Mouse (Mus musculus) heart, postnatal 25 days (tissue): ENCODE data around the gene Plcb4. TPM values are rescaled to one million over a fixed set of nuclear protein-coding genes. Genes with fewer than 3 reads are reported as not detected.

Experiments used
- DNase-seq: peaks from one replicate; pipeline ENCODE4 v3.0.0; 2022; ENCODE audit warnings: low spot score
- intact Hi-C: fragments of 180-260 bp; cut with DNase I; formaldehyde crosslinking; loops from one replicate; pipeline ENCODE4 v1.15.1; 2025
- total RNA-seq, 2 experiments: library from RNA; stranded (reverse); gene quantifications; 2 replicates each; pipeline ENCODE4 v1.2.3; 2021

Gene Plcb4
- total RNA-seq, 2 experiments from 2014 or later = 71.2 to 71.9 TPM

DNA sequence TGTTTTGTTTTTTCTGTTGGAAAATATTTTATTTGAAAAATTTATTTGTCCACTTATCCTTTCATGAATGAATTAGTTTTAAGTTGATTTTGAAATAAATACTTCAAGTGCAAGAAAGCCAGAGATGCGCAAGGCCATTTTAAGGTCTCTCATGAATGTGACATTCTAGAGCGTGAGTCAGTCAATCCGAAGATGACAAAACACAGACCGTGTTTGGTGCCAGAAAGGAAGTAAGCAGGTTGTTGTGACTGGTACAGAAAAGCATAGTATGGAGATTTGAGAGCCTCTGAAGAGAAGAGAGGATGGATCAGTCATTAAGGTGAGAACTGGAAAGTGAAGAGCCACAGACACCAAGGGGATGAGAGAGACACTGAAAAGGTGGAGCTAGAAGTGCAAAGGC lies 246.0 kb downstream of the Plcb4 start:
- DNase-seq = no peak
- intact Hi-C loops = no loop called here

DNA sequence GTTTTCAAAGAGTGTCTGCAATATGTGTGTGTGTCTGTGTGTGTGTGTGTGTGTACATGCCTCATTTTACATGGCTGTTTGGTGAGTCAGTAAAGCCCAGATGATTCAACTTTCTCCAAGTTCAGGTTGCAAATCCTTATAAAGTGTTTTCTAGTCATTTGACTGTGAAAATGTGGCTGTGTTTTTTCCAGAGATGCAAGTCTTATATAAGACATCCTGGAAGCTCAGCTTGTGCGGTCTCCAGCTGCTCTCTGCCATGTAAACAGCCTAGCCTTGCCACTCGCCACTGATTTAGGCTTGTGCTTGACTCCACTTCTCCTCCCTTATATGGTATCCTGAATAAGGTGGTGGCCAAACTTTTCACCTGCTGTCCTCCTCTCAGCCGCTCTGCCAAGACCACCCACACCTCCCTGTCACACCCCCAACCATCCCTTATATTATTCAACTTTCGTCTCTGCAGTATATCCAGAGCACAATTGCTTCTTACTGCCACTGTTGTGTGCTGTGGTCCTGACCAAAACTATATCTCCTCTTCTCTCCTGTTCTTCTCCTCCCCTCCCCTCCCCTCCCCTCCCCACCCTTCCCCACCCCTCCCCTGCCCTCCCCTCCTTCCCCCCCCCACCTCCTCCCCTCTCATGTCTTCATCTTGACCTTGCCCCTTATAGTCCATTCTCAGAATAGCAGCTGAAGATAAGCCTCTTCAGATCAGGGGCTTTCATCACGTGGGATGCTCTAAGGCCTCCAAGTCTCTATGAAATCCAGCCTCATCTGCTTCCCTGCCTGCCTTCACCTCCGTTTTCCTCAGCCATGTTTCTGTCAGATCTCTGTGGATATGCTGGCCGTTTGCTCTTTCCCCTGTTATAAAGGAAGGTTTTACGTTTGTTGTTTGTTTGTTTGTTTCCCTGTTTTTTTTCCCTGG lies 255.8 kb downstream of the Plcb4 start:
- no peak for DNase-seq
- intact Hi-C loops = no loop called here

DNA sequence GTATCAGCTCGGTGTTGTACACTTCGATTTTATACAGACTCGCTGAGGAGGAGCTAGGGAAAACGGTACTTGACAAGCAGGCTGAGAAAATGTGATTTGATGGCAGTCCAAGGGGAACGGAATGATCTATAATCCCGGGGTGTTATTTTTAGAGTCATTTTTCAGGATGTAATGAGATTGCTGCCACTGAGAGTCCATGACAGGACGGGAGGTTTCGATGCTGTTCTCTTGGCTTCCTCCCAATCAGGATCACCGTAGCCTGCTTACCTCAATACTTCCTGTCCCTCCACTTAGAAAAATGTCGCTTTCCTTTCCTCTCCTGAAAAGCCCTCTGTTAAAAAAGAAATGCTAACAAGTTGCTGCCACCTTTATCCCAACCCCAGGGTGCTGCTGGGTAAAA lies 257.1 kb downstream of the Plcb4 start:
- DNase-seq = no peak
- intact Hi-C loops = no loop called here

DNA sequence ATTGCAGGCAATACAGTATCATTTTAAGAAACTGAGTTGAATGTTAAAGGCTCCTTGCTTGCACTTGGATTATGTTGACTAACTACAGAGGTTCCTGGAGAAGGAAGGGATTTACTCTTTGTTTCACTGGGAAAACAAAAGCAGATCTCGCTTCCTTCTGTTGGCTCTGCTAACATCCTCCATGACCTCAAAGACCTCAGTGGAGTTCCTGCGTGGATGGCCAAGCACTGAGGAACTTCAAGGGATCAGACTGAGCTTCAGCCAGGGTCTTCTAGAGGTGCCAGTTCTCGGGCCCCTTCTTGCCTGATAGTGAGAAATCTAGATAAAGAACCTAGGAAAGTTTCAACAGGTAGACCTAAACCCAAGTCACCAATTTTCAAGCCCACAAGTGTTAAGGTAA lies 258.2 kb downstream of the Plcb4 start:
- intact Hi-C loops = no loop called here

DNA sequence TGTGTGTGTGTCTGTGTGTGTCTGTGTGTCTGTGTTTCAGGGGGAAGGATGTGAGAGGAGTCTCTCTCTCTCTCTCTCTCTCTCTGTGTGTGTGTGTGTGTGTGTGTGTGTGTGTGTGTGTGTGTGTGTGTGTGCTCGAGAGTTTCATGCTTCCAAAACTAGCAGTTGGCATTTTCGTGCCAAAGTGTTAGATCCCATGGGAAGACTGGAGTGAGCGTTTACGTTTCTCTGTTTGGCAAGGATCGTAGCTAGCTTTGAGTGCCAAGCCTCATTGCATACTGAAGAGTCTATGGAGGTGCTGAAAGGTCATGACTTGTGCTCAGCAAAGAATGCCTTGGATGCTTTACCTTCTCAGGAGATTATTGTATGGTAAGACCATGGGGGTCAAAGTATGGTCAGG lies 259.3 kb downstream of the Plcb4 start:
- DNase-seq = no peak
- intact Hi-C loops = no loop called here

More for the DNA sequence above, 258.2 kb downstream of the Plcb4 start:
- DNase-seq = no peak

DNA sequence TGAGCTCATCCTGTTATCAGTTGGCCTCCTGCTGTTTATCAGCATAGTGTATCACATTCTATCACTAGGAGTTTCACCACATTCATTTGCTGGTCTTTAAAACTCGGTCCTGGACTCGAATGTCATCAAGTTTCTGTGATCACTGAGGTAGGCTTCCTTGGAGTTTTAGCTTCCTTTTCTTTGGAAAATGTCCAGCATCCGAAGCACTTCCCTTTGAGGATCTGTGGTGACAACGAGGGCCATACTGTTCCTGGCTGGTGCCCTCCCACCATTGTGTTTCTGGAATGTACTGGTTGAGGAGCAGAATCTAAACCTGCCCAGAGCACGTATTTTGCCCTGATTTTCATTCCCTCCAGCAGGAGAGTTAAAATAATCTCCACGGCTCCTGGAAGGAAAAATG lies 260.8 kb downstream of the Plcb4 start:
- intact Hi-C loops = loop anchor here (5.0 kb wide), 1 partner anchor 362 kb away; no protein-coding TSS in a partner anchor
- DNase-seq = no peak

DNA sequence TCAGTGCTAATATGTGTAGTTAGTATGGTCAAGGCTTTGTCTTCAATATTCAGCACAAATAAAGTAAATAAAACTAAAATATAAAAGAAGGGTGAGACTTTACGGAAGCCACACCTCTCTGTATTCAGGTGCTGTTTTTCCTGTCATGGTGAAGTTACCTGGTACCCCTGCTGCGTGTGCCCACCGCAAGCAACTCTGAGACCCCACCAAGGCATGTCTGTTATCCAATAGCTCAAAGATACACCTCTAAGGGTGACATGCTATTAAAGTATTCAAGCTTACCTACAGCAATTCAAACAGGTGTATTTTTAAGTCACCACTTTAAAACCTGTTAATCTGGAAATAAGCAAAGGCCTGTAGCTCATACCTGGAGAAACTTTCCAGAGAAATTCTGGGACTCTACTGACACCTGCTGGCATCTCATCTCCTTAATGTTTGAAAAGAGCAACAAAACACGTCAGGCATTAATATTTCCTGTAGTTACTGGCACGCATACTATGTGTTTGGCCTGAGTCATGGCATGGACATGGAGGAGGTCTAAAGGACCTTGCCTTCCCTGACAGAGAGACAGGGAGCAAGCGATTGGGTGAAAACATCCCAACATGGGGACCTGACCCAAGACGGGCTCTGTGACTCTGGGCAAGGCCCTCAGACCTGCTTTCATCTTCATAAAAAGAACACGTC lies 268.0 kb downstream of the Plcb4 start:
- DNase-seq = peak; percentile 26
- intact Hi-C loops = loop anchor here (2.0 to 5.0 kb wide), 3 partner anchors 185 to 488 kb away; partner anchors contain the start of gene Plcb4

DNA sequence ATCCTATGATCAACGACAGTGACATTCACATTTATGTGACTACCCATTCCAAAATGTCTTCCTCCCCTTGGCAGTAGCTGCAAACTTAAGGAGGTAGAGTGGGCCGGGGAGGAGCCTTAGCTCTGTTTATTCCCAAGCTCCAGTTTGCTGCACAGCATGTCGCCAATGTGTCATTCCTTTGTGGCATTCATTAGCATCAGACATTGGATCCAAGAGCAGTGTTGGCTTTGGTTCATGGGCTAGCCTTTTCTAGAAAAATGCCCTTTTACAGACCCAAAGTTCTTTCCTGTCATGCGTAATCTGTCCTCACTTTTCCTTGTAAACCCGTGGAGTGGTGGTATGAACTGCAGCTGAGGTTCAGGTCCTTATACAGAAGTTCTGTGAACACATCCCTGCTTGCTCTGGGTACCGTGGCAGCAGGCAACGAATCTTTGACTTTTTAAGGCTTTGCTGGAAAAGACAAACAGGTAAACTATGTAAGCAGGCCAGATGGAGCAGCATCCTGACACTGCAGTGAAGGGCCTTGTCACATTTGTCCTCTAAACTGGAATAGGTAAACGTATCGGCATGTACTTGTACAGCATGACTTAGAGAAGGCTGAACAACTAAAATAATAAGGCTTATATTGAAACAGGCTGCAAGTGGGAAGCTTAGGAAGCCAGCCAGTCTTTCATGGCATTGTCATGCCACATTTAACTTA lies 270.4 kb downstream of the Plcb4 start:
- intact Hi-C loops = loop anchor here (5.0 kb wide), 2 partner anchors 187 to 272 kb away; partner anchors contain the start of gene Plcb4
- DNase-seq = no peak

DNA sequence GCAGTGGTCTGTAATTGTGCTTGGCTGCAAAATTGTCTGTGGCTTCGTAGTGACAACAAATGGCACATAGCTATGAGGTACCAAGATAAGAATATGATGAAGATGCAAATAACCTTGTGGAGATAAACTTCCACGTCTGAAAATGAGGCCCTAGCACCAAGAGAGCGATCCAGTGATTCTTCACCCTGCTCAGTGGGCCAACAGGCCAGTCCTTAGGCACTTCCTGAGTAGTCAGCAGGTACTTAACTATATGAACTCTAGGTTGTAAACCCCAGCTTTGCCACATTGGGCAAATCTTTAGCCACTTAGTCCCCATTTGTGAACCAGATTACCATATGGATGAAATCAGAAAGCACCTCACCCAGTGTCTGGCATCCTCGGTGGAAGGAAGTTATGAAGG lies 271.9 kb downstream of the Plcb4 start:
- intact Hi-C loops = no loop called here
- DNase-seq = no peak

DNA sequence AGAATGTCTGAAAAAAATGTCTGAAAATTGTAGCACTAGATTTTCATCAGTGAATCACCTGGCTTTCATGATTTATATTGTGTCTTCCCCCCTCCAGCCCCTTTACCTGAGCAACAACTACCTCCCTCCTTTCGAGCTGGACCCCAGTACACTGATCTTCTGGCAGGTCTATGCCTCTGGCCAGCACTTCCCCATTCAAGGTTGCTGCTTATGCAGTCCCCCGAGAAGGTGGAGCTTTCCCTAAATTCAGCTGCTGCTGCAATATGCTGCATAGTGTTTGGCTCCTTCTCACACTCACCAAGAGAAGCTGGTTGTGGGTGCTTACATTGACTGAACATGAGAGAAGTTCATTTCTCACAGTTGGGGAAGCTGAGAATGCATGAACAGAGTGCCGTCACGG lies 273.8 kb downstream of the Plcb4 start:
- intact Hi-C loops = no loop called here

DNA sequence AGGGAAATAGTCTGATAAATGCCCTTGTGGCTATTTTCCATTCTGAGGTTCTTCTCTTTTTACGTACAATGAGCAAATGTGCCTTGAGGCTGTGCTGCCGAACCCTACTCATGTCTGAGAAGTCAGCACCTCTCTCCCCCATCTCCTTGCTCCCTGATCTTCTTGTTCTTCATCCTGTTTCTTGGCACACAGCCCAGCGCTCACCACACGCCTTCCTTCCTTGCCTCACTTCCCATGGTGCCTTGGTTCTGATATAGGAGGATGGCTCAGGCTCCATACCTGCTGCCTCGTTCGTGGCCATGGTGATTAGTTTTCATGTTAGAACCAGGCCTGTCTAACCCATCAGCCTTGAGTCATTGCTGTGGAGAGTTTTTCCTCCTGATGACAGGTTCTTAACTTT lies 277.6 kb downstream of the Plcb4 start:
- intact Hi-C loops = loop anchor here (2.0 kb wide), 1 partner anchor 14 kb away; no protein-coding TSS in a partner anchor
- DNase-seq = no peak

More for the DNA sequence above, 273.8 kb downstream of the Plcb4 start:
- no peak for DNase-seq

DNA sequence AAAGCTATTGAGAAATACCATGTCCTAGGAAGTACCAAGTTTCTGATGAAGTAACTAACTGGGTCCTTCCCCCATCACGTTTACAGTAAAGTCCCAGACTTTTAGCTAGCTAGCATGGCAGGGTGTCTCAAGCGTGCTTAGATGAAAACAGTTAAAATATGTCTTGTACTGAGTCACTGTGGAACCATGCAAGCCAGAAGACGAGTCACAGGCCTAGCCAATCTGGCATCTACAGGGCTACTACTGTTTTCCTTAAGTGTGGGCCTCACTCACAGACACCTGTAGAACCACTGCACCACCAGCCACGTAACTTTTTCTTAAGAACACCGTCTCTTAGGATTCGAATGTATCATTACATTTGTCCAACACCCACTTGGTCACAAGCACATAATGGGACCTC lies 278.8 kb downstream of the Plcb4 start:
- intact Hi-C loops = loop anchor here (2.0 kb wide), 1 partner anchor 13 kb away; no protein-coding TSS in a partner anchor
- DNase-seq = no peak

DNA sequence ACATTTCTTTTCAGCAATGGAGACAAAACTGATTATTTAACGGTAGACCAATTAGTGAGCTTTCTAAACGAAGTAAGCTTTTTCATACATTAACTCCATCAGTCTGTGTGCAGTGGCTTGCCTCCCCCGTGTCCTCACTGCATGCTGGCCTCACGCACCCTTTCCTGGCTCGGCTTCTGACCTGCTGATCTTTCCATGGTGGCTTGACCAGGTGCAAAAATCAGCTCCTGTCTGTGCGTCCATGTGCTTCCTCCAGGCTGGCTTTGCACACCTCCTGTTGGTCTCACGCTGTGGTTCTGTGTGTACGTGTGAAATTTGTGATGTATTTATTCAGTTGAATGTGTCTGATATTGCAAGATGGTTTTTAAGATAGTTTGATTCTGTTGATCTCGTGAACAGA lies 281.1 kb downstream of the Plcb4 start:
- intact Hi-C loops = no loop called here
- DNase-seq = no peak

DNA sequence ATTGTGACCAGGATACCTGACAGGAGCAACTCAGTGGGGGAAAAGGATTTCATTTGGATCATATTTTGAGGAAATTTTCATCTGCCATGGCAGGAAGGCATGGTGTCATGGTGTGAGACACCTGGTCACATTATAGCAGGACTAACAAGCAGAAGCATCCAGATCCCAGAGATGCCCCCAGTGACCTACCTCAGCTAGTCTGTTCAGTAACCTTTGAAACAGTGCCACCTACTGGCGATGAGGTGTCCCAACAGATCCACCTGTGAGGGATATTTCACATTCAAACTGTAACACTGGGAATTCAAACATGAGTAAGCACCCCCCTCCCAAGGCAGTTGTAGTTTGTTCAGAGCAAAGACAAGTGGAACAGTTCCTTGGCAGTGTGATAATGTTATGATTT lies 289.0 kb downstream of the Plcb4 start:
- intact Hi-C loops = no loop called here
- DNase-seq = no peak

DNA sequence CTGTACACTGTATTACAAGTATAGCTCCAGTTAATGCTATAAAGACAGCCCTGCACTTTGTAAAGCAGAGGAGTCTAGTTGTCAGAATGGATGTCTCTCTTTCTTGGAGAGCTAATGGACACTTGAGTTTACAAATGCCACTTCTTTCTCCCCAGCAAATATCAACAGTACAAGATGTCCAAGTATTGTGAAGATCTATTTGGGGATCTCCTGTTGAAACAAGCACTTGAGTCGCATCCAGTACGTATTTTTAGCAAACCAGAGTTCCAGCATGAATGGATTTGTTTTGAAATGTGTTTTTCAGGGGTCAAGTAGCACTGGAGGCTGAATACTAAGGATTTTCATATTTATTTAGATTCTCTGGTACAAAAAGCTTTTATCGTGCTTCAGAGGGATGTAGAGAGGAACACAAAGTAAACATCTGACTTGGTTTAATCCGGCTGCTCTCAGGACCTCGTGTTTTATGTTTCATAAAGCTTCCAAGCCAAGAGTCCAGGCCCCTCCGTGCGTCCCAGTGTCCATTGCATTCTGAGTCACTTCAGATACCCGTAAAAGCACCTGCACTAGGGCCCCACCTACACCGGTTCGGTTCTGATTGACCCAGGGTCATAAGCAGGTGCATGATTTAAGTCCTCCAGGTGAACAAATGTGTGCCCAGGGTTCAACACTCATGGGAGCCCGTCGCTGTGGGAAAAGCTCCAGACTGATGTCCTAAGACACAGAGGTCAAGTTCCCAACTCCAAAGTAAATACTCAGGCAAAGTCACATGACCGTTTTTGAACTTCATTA lies 296.1 kb downstream of the Plcb4 start:
- no peak for DNase-seq
- intact Hi-C loops = loop anchor here (10.0 kb wide), 1 partner anchor 520 kb away; no protein-coding TSS in a partner anchor

DNA sequence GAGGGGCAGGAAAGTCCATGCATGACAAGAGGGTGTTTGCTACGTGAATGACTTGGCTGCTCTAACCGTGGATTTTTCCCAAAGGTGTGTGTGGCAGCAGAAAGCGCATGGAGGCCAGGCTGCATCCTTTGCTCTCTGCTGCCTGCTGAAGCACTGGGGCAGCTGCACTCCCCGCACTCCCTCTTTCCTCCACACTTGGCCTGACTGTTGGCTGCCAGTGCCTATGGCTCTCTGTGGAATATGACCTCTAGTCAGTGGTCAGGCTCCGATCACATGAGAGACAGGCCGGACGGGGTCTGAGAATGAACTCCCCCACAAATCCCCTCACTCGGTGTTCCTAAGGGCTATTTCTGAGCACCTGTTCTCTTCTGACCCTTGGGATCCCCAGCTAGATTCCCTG lies 297.0 kb downstream of the Plcb4 start:
- intact Hi-C loops = loop anchor here (2.0 to 10.0 kb wide), 3 partner anchors 521 to 593 kb away; no protein-coding TSS in a partner anchor
- no peak for DNase-seq

DNA sequence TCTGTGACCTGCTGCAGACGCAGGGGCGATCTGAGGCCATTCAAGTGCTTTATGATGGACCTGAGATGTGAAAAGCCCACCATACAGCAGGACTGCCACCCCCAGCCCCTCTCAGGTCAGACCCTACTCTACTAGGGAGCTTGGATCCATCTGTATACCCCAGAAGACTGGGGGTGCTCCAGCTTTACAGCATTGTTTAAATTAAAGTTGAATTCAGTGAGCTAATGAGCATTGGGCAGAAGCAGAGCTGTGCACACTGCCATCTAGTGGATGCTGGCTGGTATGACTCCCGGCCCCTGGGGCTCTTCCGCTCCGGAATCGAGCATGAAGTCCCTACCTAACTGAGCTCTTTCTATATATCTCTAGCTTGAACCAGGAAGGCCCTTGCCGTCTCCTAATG lies 298.9 kb downstream of the Plcb4 start:
- intact Hi-C loops = loop anchor here (2.0 to 10.0 kb wide), 3 partner anchors 523 to 595 kb away; no protein-coding TSS in a partner anchor
- DNase-seq = no peak

DNA sequence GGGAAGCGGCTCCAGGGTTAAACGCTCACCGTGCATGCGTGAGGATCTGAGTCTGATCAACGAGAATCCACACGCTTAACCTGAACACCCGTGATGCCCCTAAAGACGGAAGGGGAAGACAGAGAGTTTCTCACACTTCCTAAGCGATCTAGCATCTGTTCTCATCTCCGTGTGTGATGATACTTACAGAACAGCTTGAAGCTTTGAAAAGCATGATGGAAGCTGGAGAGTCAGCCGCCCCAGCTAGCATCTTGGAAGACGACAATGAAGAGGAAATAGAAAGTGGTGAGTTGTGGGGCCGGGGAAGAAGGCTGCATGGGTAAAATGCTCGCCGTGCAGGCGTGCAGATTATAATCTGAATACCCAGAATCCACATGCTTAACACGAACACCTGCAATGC lies 299.6 kb downstream of the Plcb4 start:
- DNase-seq = no peak
- intact Hi-C loops = loop anchor here (10.0 kb wide), 1 partner anchor 524 kb away; no protein-coding TSS in a partner anchor

DNA sequence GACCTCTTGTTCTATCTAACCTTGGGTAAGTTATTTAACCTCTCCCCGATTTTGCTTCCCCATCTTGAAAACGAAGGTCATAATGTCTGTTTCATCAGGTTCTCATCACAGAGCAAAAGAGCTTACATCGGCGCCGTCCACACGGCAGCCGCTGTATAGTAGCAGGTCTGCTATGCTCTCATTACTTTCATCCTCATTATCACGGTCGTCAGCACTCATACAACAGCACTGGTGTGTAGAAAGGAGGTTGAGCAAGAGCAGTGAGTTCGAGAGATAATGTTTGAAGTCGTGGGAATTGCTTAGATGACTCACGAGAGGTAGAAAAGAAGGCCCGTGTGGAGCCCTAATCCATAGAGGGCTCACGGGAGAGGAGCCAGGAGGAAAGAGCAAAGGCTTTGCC lies 304.3 kb downstream of the Plcb4 start:
- DNase-seq = no peak
- intact Hi-C loops = no loop called here
